Mouse (Mus musculus): ENCODE data around the gene Mageb2. TPM values are rescaled to one million over a fixed set of nuclear protein-coding genes. Genes with fewer than 3 reads are reported as not detected.
"Not testable (repeated sequence)": the region's sequence is repeated elsewhere in the genome, so short reads cannot be mapped to it uniquely, and the experiment has no call there.

Mageb2 gene
- polyA plus RNA-seq (2012; rRNA removed), result not detected in 2 replicates

- 75% methylated on average over 2 of the region's 2 CpGs for WGBS
- not testable (repeated sequence) for DNase-seq (ENCODE audit: low read depth, low spot score)
Observed at GRCm38 (mm10) chrX:91331390-91331789, at the start of gene Mageb2. Gene Mageb2, plus strand, starts transcription at chrX:91331690.

- 88% methylated on average over 9 of the region's 9 CpGs for WGBS
- not testable (repeated sequence) for DNase-seq (ENCODE audit: low read depth, low spot score)
Observed at GRCm38 (mm10) chrX:91313256-91313655, 18.2 kb upstream of the Mageb2 start.

Other genes starting within 250 kb of the Mageb2 start
- gene Gm5072, start 60.8 kb downstream of the Mageb2 start, polyA plus RNA-seq (2012; rRNA removed), result not detected in 2 replicates
- gene Gm8914, start 148.4 kb downstream of the Mageb2 start, polyA plus RNA-seq (2012; rRNA removed), result not detected in 2 replicates
- gene 1700084M14Rik, start 244.2 kb downstream of the Mageb2 start, polyA plus RNA-seq (2012; rRNA removed), result not detected in 2 replicates